Mouse (Mus musculus): Measurements from ENCODE around the gene Dact1. TPM values are rescaled to one million over a fixed set of nuclear protein-coding genes. Genes with fewer than 3 reads are reported as not detected.

The Dact1 gene
- under 1 TPM; 0.18 to 0.26 TPM for total RNA-seq (2023)

GRCm38 (mm10) chr12:71309581-71310067 is at the start of gene Dact1:
Dact1 (plus strand) TSS chr12:71309884.

Other genes starting within 250 kb of the Dact1 start
- not detected for gene Tomm20l, start 198.5 kb upstream of the Dact1 start, total RNA-seq (2023)
- 10 to 100 TPM in 1 of 2 experiments, 1 to 10 TPM in 1; 7.0 to 10.2 TPM for gene Timm9, start 173.2 kb upstream of the Dact1 start, total RNA-seq (2023)
- gene 2700049A03Rik, start 173.0 kb upstream of the Dact1 start, total RNA-seq (2023): 1 to 10 TPM; 8.0 to 8.1 TPM